Mouse (Mus musculus) CD4-positive, CD25-positive, alpha-beta regulatory T cell, adult 2 months (primary cell): ENCODE measurements around the gene Cyp2j7.
"Not testable (repeated sequence)": the region's sequence is repeated elsewhere in the genome, so short reads cannot be mapped to it uniquely, and the experiment has no call there.

Experiments
- DNase-seq: peaks from one replicate; pipeline ENCODE4 v3.0.0-alpha.2; 2012; ENCODE audit warnings: low read depth, low spot score

The Cyp2j7 gene

GRCm38 (mm10) chr4:96236559-96236958 is at the start of gene Cyp2j7:
Gene Cyp2j7 (minus strand): TSS chr4:96236659.
- DNase-seq, result no peak

- DNase-seq, result not testable (repeated sequence)
Observed at GRCm38 (mm10) chr4:96276896-96277295, 40.4 kb upstream of the Cyp2j7 start.

- DNase-seq, result no peak
Observed at GRCm38 (mm10) chr4:96273907-96274306, 37.4 kb upstream of the Cyp2j7 start.

- DNase-seq, result no peak
Observed at GRCm38 (mm10) chr4:96196701-96197100, 39.8 kb downstream of the Cyp2j7 start.

GRCm38 (mm10) chr4:96189321-96189720 is 47.1 kb downstream of the Cyp2j7 start:
- DNase-seq, result not testable (repeated sequence)

GRCm38 (mm10) chr4:96188671-96189070 is 47.8 kb downstream of the Cyp2j7 start:
- DNase-seq, result not testable (repeated sequence)

DNA sequence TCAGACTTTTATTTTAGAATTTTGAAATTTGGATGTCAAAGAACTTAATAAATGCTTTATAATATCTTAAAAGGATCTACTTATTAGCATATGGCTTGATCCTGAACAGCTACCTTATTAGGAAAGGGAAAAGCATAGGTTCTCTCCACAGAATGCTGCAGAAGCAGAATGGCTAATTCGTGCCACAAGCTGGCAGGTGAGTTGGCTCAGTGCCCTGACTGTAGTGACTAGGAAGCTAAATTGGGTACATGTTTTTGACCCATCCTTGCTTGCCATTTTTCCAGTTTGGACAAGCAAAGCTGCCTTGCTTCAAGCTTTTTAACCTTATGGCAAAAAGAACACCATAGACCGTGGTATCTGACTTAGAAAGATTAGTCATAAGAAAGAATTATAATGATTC is 48.3 kb downstream of the Cyp2j7 start:
- DNase-seq, result not testable (repeated sequence)

DNA sequence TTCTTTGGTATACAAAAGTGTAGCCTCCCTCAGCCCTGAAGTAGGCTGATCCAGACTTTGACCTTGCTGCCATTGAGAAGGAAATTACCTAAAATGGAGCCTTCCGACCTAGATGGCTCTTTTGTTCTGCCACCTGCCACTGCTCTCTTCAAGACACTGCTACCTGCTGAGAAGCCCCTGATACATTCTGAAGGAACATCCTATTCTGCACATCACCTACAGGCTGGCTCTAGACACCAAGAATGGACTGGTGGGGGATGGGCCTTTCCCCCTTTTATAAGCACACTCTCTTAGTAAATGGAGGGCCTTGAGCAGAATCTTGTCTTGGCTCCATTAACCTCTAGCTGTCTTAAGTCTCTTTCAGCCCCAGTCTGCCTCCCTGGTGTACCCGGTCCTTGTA is 51.7 kb downstream of the Cyp2j7 start:
- DNase-seq, result not testable (repeated sequence)

GRCm38 (mm10) chr4:96162839-96163238 is 73.6 kb downstream of the Cyp2j7 start:
- no peak for DNase-seq

DNA sequence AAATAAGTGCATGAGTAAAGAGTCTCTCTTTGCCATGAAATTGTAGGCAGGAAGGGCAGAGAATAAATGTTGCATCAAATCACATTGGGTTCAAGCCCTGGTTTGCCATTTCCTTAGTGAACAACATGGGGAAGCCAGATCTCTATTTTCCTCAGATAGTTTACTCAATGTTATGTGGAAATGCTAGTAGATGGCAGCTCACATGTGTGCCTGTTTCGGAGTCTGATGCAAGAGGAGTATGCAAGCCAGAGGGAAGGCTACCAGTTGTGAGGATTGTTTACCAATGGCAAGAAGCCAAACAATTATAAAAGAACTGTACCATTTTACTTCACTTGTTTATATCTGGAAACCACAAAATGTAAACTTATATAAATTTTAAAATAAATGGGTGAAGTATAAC is 74.9 kb downstream of the Cyp2j7 start:
- DNase-seq, result no peak
